Mouse (Mus musculus) ES-E14 (cell line): Measurements from ENCODE around the gene Gm853.

Experiments used
- CHD2 ChIP-seq: IDR thresholded peaks from 2 replicates; pipeline ENCODE4 v1.6.1; 2014; ENCODE audit warnings: mild to moderate bottlenecking, low read depth, low read length, inconsistent platforms
- HCFC1 ChIP-seq: IDR thresholded peaks from 2 replicates; pipeline ENCODE4 v1.6.1; 2012; ENCODE audit warnings: low read length, inconsistent platforms, borderline replicate concordance; ENCODE audit not compliant: insufficient read depth
- MAFK ChIP-seq: IDR thresholded peaks from 2 replicates; pipeline ENCODE4 v1.6.1; 2014; ENCODE audit warnings: mild to moderate bottlenecking, low read depth, low read length, inconsistent platforms; ENCODE audit not compliant: insufficient read depth
- ZC3H11A ChIP-seq: IDR thresholded peaks from 2 replicates; pipeline ENCODE4 v1.6.1; 2012; ENCODE audit warnings: low read depth, mild to moderate bottlenecking, inconsistent platforms, low read length, borderline replicate concordance
- ZNF384 ChIP-seq: IDR thresholded peaks from 2 replicates; pipeline ENCODE4 v1.6.1; 2012; ENCODE audit warnings: low read depth, low read length, inconsistent platforms

DNA sequence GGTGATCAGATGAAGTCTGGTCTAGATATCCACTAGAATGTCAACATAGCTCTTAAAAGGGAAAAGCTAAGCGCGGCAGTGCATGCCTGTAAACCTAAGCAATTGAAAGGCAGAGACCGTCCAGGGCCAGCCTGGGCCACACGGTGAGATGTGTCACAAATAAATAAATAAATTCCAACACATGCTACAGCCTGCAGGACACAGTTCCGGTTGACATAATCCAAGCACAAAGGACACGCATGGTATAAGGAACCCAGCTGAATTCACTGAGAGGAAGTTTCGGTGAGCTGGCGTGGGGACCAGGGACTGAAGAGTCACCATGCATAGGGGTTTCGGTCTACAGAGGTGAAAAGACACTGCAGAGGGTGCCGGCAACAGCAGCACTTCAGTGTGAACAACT, 46.5 kb upstream of the Gm853 start:
- no peak for TF ChIP-seq ZNF384
- TF ChIP-seq CHD2: no peak
- no peak for TF ChIP-seq ZC3H11A
- TF ChIP-seq HCFC1: no peak
- TF ChIP-seq MAFK: no peak
